Mouse (Mus musculus): Measurements from ENCODE around the gene Tusc1. TPM values are rescaled to one million over a fixed set of nuclear protein-coding genes. Genes with fewer than 3 reads are reported as not detected.

The Tusc1 gene
- total RNA-seq (2021), result 13.0 and 17.8 TPM in 2 replicates
- long read RNA-seq, experiment 1, transcript Tusc1-201 (1 exons, 1,374 nt), result major isoform, 29 of 29 reads
- long read RNA-seq, experiment 1, partial matches to known transcripts, result 0 of 29 reads
- long read RNA-seq, experiment 1, other reads (novel, unspliced or antisense), result 0 of 29 reads
- long read RNA-seq, experiment 2, transcript Tusc1-201 (1 exons, 1,374 nt), result major isoform, 15 of 15 reads
- long read RNA-seq, experiment 2, partial matches to known transcripts, result 0 of 15 reads
- long read RNA-seq, experiment 2, other reads (novel, unspliced or antisense), result 0 of 15 reads

DNA sequence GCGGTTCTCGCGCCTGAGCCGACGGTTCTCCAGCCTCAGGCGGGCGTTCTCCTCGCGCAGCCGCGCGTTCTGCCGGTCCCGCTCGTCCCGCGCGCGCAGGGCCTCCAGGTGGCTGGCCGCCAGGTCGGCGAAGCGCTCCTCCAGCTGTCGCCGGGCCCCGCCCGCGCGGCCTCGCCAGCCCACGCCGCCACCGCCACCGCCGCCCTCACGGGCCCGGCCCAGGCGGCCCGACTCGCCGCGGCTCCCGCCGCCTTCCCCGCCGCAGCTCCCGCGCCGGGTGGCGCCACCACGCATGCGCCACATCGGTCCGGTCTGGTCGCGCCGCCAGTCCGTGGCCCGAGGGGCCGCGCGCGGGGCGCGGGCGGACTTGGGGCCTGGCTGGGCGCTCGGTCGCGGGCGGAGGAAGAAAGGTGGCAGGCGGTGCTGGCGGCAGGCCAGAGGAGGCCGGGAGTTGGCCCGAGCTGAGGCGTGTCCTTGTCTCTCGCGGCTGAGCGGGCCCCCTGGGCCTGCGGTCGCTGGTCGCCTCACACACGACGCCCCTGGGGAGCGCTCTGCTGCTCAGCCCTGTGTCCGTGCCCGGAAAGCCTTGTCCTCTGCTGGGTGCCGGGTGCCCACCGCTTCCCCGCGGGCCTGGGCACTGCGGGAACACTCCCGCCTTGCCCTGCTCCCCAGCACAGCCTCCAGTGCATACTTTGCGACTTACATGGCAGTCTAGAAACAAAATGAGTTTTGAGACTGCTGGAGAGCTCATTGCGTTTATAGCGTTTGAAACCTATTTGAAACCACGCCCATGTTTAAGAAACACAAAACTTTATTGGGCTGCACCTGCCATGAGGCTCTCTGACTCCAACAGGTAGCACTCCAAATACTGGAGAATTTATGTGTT lies at the start of gene Tusc1:
Gene Tusc1 (minus strand): TSS at position 394 of the 886 bp plus-strand sequence.
- peak; percentile 94 for DNase-seq

DNA sequence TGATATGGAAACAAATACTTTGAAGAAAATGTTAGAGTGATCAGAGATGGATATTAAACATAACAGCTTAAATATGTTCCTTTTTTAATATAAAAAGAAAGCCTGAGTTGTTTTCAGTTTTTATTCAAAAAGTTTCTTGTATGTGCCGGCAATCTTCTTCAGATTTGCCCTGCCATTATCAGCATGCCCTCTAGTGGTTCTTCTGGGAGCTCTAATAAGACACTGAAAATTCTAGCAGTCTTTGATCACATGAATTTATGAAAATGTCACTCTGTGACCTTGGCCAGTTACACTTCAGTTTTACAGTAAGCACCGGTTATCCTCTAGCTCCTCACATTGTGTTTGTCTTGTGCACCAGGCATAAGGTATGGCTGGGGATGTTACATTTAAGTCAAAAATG lies 17.6 kb upstream of the Tusc1 start:
- DNase-seq, result peak; percentile 19

DNA sequence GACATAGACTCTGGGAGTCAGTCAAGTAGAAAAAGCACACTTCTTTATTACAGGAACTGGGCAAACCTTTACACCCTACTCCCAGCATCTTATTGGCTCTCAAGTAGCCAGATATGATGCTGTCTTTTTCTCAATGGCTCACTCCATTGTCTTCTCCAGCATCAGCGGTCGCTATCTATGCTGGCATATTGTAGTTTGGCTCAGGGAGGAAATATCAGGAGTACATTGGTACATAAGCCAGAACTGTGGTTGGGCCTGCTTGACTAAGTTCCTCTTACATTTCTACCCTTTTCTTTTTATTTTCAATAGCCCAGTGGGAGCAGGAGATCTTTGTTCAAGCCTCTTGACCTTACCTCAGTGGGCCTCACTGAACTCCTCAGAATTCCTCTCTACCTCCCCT lies 9.0 kb upstream of the Tusc1 start:
- DNase-seq, result no peak

DNA sequence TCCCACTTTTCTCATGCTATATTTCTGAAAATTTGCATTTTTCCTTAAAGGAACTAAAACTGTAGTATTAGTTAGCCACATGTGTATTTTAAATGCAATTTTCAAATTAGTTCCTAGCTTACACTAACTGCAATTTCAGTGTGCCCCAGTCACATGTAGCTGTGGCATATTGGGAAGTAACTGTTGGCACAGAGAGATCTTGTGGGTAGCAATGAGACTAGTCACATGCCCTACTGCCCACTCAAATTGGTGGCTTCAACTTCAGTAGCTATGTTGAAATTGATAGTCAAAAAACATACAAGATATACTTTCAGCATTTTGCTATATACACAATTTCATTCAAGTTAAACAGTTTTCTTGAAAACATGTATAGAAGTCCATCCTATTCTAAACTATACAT lies 6.3 kb upstream of the Tusc1 start:
- no peak for DNase-seq

DNA sequence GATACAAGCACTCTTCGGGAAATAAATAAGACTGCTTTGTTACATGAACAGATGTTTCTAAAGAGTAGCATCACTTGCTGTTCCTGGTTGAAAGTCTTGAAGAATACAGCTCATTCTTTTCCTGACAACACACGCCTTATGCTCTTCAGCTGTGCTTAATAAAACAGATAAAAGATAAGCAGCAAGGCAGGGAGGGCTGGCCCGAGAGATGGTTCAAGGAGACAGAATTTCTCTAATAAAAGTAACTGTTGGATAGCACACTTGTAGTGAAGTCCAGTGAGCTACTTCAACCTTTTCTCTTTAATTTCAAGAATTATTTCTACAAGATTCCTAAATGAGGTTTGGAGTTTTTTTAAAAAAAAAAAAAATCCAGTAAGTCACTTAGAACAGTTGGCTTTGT lies 2.7 kb upstream of the Tusc1 start:
- no peak for DNase-seq

DNA sequence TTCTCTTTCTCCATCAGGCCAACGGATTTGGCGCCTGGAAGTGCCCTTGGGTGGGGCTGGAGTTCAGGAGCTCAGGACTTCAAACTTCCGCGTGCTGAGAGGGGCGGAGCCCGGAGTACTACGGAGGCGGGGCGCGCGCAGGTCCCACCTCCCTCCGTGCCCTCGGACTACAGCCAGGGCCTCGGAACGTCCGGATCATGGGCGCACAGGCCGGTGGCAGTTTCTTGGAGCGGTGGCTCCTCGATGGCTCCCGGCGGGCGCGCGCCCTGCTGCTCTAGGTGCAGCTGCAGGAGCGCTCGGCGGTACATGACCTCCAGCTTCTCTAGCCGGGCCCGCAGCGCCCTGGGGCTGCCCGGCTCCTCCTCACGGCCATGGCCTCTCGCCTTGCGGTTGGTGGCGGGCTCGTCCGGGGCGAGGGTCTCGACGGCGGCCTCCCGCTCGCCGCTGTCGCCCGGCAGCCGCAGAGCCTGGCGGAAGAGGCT lies 634 bp downstream of the Tusc1 start:
- DNase-seq, result peak; percentile 92

DNA sequence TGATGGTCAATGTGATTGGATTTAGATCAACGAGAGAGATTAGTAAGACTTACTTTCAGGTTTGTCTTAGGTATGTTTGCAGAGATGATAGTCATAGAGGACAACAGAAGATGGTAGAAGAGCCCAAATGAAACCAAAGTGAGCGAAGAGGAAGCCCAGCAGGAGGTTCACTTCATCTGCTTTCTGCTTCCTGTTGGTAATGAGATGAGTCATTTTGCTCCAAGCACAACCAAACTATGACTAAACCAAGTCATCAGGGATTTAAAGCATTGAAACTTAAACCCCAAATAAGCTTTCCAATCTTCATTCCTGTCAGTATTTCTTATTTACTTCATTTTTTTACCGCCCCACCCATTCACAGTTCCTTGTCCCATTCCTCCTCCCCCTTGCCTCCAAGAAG lies 27.8 kb downstream of the Tusc1 start:
- DNase-seq, result no peak

DNA sequence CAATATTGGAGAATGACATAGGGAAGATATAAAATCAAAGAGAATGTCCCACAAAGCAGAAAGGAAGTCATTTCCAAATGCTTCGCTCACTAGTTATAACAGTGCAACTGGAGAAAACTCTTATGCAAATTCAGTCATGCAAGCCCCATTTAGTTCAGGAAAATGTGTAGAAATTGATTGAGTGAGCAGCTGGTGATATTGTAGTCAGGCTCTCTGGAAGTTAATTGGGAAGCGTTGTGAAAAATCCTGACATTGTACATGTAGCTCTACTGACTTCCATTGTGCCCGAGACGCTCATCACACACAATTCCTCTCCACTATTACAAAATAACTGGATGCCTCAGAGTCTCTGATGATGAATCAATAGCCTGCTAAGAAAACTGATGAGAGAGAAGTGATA lies 49.2 kb downstream of the Tusc1 start:
- DNase-seq, result no peak

Data from adrenal gland, postnatal 14 days (tissue).